Mouse (Mus musculus): ENCODE results near the gene Pax5.

- TF ChIP-seq CTCF (IDR thresholded peaks at IDR 0.05; ENCODE audit: low read depth, low read length) (no peak), POLR2A (IDR thresholded peaks at IDR 0.05; ENCODE audit: borderline replicate concordance, low read depth, low read length) (no peak)
Measured at GRCm38 (mm10) chr4:44533286-44533685, 177.0 kb downstream of the Pax5 start.
